Mouse (Mus musculus) cortical plate, adult 2 months (tissue): ENCODE data around the gene Zfyve1. TPM values are rescaled to one million over a fixed set of nuclear protein-coding genes. Genes with fewer than 3 reads are reported as not detected.
"Not testable (repeated sequence)": the region's sequence is repeated elsewhere in the genome, so short reads cannot be mapped to it uniquely, and the experiment has no call there.

Experiments
- H3K27ac ChIP-seq: fragments of 200-500 bp; 2 replicates; pipeline ENCODE4 v1.5.1; 2012; ENCODE audit warnings: low read length, control low read depth, inconsistent platforms; ENCODE audit not compliant: insufficient read depth
- H3K4me1 ChIP-seq: fragments of 200-500 bp; 2 replicates; pipeline ENCODE4 v1.6.1; 2011; ENCODE audit warnings: low read length; ENCODE audit not compliant: control insufficient read depth, insufficient read depth
- H3K4me3 ChIP-seq: fragments of 200-500 bp; 2 replicates; pipeline ENCODE4 v1.5.1; 2011; ENCODE audit warnings: mild to moderate bottlenecking, low read length, control low read depth; ENCODE audit not compliant: insufficient read depth
- CTCF ChIP-seq: fragments of 200-500 bp; IDR thresholded peaks from 2 replicates; pipeline ENCODE4 v1.5.1; 2011; ENCODE audit warnings: mild to moderate bottlenecking, control low read depth, low read length; ENCODE audit not compliant: insufficient read depth; ENCODE audit errors: extremely low read depth
- POLR2A ChIP-seq: fragments of 200-500 bp; IDR thresholded peaks from 2 replicates; pipeline ENCODE4 v1.6.1; 2011; ENCODE audit warnings: mild to moderate bottlenecking, low read length, control low read depth; ENCODE audit not compliant: insufficient read depth; ENCODE audit errors: extremely low read depth
- polyA plus RNA-seq: library from polyadenylated mRNA; depleted of rRNA; stranded (reverse); fragments of >200 nt; gene quantifications from 2 replicates; pipeline ENCODE4 v1.2.3, GENCODE M21; 2012; rRNA removed

Zfyve1 gene
- 31.3 and 38.9 TPM in 2 replicates for polyA plus RNA-seq

- TF ChIP-seq CTCF, result no peak
- peak; percentile 86 for TF ChIP-seq POLR2A
These were observed at the start of gene Zfyve1 for GRCm38 (mm10) chr12:83597025-83597501. TSS of gene Zfyve1 (minus strand) at chr12:83597222.

GRCm38 (mm10) chr12:83643116-83643515 is 46.1 kb upstream of the Zfyve1 start:
- TF ChIP-seq CTCF (no peak), POLR2A (no peak)
- Histone ChIP-seq H3K4me3 (no peak overlapping the region), H3K4me1 (no peaks in the 10 kb centered on the region), H3K27ac (no peak overlapping the region)

More at GRCm38 (mm10) chr12:83597025-83597501, at the start of gene Zfyve1:
- Histone ChIP-seq H3K4me1 (peaks cover 6% of the 10 kb centered on the region; the same call in 1 of the 2 replicates), H3K27ac (no peak within 1 kb of the TSS), H3K4me3 (peak within 1 kb of the TSS; percentile 44)

- Histone ChIP-seq H3K27ac (no peak overlapping the region), H3K4me1 (no peaks in the 10 kb centered on the region), H3K4me3 (no peak overlapping the region)
- TF ChIP-seq CTCF, result no peak
- no peak for TF ChIP-seq POLR2A
These were observed 44.2 kb upstream of the Zfyve1 start for GRCm38 (mm10) chr12:83641233-83641632.

GRCm38 (mm10) chr12:83633807-83634206 is 36.8 kb upstream of the Zfyve1 start:
- H3K4me3 ChIP-seq, result no peak overlapping the region; the same call in 1 of the 2 replicates

GRCm38 (mm10) chr12:83632680-83633025 is 35.6 kb upstream of the Zfyve1 start:
- Histone ChIP-seq H3K4me1 (no peaks in the 10 kb centered on the region; the same call in 1 of the 2 replicates), H3K4me3 (peak overlapping the region; percentile 80), H3K27ac (peak overlapping the region; percentile 89)
- TF ChIP-seq CTCF (no peak), POLR2A (no peak)

More at GRCm38 (mm10) chr12:83633807-83634206, 36.8 kb upstream of the Zfyve1 start:
- Histone ChIP-seq H3K4me1 (no peaks in the 10 kb centered on the region; the same call in 1 of the 2 replicates), H3K27ac (no peak overlapping the region)
- no peak for TF ChIP-seq CTCF
- no peak for TF ChIP-seq POLR2A

DNA sequence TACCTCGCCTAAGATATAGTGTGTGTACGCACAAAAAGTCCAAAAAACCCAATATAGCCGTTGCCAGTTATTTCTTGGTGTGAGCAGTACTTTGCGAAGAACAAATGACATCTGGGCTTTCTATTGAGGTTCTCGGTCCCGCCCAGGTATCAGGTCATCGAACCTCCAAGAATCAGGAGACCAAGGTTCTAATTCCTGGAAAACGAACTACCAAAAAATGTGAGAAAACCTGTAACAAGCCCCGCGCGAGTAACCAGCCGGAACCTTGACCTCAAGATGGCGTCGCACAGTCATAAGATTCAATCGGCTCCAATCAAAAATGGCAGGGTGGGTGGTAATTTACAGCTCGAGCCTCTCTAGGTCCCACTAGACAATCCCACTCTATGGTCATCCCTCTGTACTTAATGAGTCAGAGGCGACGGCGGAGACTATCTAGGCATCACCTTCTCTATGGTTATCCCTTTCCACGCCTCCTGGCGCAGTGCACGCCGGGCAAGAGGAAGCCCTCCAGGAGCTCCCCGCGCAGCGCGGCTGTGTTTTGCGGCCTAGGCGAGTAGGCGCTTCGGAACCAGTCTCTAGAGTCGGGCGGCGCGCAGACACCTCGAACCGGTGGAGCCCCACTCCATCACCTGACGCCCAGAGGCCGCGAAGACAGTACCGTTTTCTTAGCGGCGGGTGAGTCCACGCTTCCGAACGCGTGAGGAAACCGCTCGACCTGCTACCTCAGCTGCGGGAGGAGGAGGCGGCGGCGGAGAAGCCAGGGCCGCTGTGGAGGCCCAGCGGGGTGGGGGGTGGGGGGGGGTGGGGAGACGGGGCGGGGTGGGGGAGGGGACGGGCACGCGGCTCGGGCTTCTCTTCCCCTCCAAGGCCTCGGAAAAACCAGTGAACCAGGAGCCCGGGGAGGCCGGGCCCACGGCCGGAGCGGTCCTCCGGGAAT is 35.0 kb upstream of the Zfyve1 start:
- TF ChIP-seq CTCF (no peak), POLR2A (peak; percentile 70; the same call in 1 of the 2 replicates)
- Histone ChIP-seq H3K27ac (peak overlapping the region; percentile 94), H3K4me1 (no peaks in the 10 kb centered on the region; the same call in 1 of the 2 replicates), H3K4me3 (peak overlapping the region; percentile 80)

- not testable (repeated sequence) for H3K4me1 ChIP-seq
- Histone ChIP-seq H3K4me3 (peak within 1 kb of the TSS; percentile 80), H3K27ac (peak within 1 kb of the TSS; percentile 86)
These were observed 33.9 kb upstream of the Zfyve1 start, which contains the start of gene Rbm25 for GRCm38 (mm10) chr12:83630936-83631335. TSS of gene Rbm25 (plus strand) at chr12:83631236.

DNA sequence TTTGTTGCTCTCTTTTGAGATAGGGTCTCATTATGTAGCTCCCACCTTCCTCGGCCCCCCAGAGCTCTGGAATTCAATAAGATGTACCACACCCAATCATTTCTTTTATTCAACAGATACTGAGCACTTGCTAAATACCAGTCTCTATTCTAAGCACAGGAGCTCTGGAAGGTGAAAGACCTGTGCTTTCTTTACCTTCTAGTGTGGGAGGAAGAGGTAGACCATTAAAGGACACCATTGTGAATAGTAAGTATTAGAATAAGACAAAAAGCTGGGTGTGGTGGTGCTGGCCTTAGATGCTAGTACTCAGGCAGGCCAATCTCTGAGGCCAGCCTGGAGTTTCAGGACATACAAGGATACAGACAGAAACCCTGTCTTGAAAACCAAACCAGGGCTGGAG is 27.3 kb upstream of the Zfyve1 start:
- H3K4me1 ChIP-seq, result no peaks in the 10 kb centered on the region
- H3K27ac ChIP-seq, result no peak overlapping the region
- no peak overlapping the region for H3K4me3 ChIP-seq
- TF ChIP-seq CTCF, result no peak
- TF ChIP-seq POLR2A, result no peak

GRCm38 (mm10) chr12:83622031-83622755 is 25.2 kb upstream of the Zfyve1 start:
- H3K4me3 ChIP-seq, result no peak overlapping the region
- no peaks in the 10 kb centered on the region for H3K4me1 ChIP-seq
- no peak overlapping the region for H3K27ac ChIP-seq
- TF ChIP-seq POLR2A (no peak), CTCF (no peak)

DNA sequence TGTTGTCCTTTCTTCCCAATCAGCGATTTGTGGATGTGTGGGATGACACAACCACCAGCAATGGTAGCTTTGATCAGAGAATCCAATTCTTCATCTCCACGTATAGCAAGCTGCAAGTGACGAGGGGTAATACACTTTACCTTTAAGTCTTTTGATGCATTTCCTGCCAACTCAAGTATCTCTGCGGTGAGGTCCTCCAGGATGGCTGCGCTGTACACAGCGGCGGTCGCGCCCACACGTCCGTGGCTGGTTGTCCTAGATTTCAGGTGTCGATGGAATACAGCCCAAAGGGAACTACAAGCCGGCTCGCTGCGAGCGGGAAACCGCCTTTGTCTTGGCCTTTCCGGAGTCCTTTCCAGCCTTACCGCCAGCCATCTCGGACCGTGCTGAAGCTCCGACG is 23.7 kb upstream of the Zfyve1 start:
- not testable (repeated sequence) for H3K4me3 ChIP-seq, H3K27ac ChIP-seq

More for the DNA sequence above, 23.7 kb upstream of the Zfyve1 start:
- H3K4me1 ChIP-seq, result not testable (repeated sequence)
